Mouse (Mus musculus) erythroblast, embryonic 14.5 days (primary cell): ENCODE results near the gene Pten.

Source experiments
- GATA1 ChIP-seq: IDR thresholded peaks from 2 replicates; pipeline ENCODE4 v1.6.1; 2012; ENCODE audit warnings: low read length, inconsistent platforms, mixed read lengths
- TAL1 ChIP-seq: IDR thresholded peaks from 3 replicates; pipeline ENCODE4 v1.6.1; 2012; ENCODE audit warnings: low read length, inconsistent platforms, mixed read lengths

DNA sequence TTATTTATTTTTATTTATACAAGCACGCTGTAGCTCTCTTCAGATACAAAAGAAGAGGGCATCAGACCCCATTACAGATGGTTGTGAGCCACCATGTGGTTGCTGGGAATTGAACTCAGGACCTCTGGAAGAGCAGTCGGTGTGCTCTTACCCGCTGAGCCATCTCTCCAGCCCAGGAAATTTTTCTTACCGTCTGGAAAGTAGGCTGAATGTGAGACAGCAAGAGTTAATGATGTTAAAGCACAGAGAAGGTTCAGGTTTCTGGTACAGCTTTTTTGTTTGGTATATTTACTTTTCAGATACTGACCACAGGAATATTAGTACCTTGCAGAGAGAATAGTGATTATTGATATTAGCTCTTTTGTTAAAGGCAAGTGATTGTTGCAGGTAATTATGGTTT, 3.9 kb downstream of the Pten start:
- TF ChIP-seq TAL1 (no peak), GATA1 (no peak)
